Mouse (Mus musculus): ENCODE measurements around the gene Alg9. TPM values are rescaled to one million over a fixed set of nuclear protein-coding genes. Genes with fewer than 3 reads are reported as not detected.

The Alg9 gene
- polyA plus RNA-seq, 1 experiment: 23.2 TPM

- DNase-seq: no peak
- H3K27me3 ChIP-seq (ENCODE audit: control insufficient read depth, insufficient read depth, low read length): peaks cover 6% of the 10 kb centered on the region; the same call in 1 of the 2 replicates
- no peak overlapping the region for H3K27ac ChIP-seq (ENCODE audit: control insufficient read depth, insufficient read depth, low read length)
- H3K36me3 ChIP-seq (ENCODE audit: control insufficient read depth, insufficient read depth, low read length): no peaks in the 10 kb centered on the region
- no peaks in the 10 kb centered on the region; the same call in 1 of the 2 replicates for H3K4me1 ChIP-seq (replicated peaks; ENCODE audit: control insufficient read depth, insufficient read depth, low read length)
- no peak for TF ChIP-seq CTCF (IDR thresholded peaks at IDR 0.05; ENCODE audit: borderline replicate concordance, control insufficient read depth, extremely low read depth, insufficient read depth, low read length, poor library complexity)
- TF ChIP-seq POLR2A (IDR thresholded peaks at IDR 0.05; ENCODE audit: control insufficient read depth, extremely low read depth, insufficient read depth, low read length, poor library complexity): no peak
- 71% methylated on average over 4 of the region's 4 CpGs for WGBS
- no peak overlapping the region for H3K4me3 ChIP-seq (ENCODE audit: control insufficient read depth, insufficient read depth, low read length)
Observed at GRCm38 (mm10) chr9:50732560-50732959, 42.3 kb upstream of the Alg9 start.

- no peak overlapping the region for H3K27ac ChIP-seq (ENCODE audit: control insufficient read depth, insufficient read depth, low read length)
- 9% methylated on average over 9 of the region's 9 CpGs for WGBS
- H3K27me3 ChIP-seq (ENCODE audit: control insufficient read depth, insufficient read depth, low read length): no peaks in the 10 kb centered on the region
- TF ChIP-seq CTCF (IDR thresholded peaks at IDR 0.05; ENCODE audit: borderline replicate concordance, control insufficient read depth, extremely low read depth, insufficient read depth, low read length, poor library complexity) (no peak), POLR2A (IDR thresholded peaks at IDR 0.05; ENCODE audit: control insufficient read depth, extremely low read depth, insufficient read depth, low read length, poor library complexity) (no peak)
- no peak for DNase-seq
- no peaks in the 10 kb centered on the region for H3K36me3 ChIP-seq (ENCODE audit: control insufficient read depth, insufficient read depth, low read length)
- no peak overlapping the region for H3K4me3 ChIP-seq (ENCODE audit: control insufficient read depth, insufficient read depth, low read length)
- peaks cover 9% of the 10 kb centered on the region for H3K4me1 ChIP-seq (replicated peaks; ENCODE audit: control insufficient read depth, insufficient read depth, low read length)
Observed at GRCm38 (mm10) chr9:50734989-50735388, 39.8 kb upstream of the Alg9 start.

- Histone ChIP-seq H3K4me1 (replicated peaks; ENCODE audit: control insufficient read depth, insufficient read depth, low read length) (peaks cover 9% of the 10 kb centered on the region), H3K4me3 (ENCODE audit: control insufficient read depth, insufficient read depth, low read length) (peak within 1 kb of the TSS; percentile 25), H3K27me3 (ENCODE audit: control insufficient read depth, insufficient read depth, low read length) (no peaks in the 10 kb centered on the region), H3K27ac (ENCODE audit: control insufficient read depth, insufficient read depth, low read length) (no peak within 1 kb of the TSS; the same call in 1 of the 2 replicates), H3K36me3 (ENCODE audit: control insufficient read depth, insufficient read depth, low read length) (no peaks in the 10 kb centered on the region)
- peak; percentile 81 for DNase-seq
- TF ChIP-seq POLR2A (IDR thresholded peaks at IDR 0.05; ENCODE audit: control insufficient read depth, extremely low read depth, insufficient read depth, low read length, poor library complexity) (no peak), CTCF (IDR thresholded peaks at IDR 0.05; ENCODE audit: borderline replicate concordance, control insufficient read depth, extremely low read depth, insufficient read depth, low read length, poor library complexity) (no peak)
- WGBS: 9% methylated on average over 36 of the region's 36 CpGs
Observed at GRCm38 (mm10) chr9:50738914-50739870, 35.6 kb upstream of the Alg9 start, which contains the start of gene Dixdc1. Gene Dixdc1 (minus strand): TSS chr9:50739517.

GRCm38 (mm10) chr9:50740867-50741784 is 33.7 kb upstream of the Alg9 start:
- WGBS: 83% methylated on average over 14 of the region's 14 CpGs
- TF ChIP-seq CTCF (IDR thresholded peaks at IDR 0.05; ENCODE audit: borderline replicate concordance, control insufficient read depth, extremely low read depth, insufficient read depth, low read length, poor library complexity) (no peak), POLR2A (IDR thresholded peaks at IDR 0.05; ENCODE audit: control insufficient read depth, extremely low read depth, insufficient read depth, low read length, poor library complexity) (no peak)
- H3K36me3 ChIP-seq (ENCODE audit: control insufficient read depth, insufficient read depth, low read length): no peaks in the 10 kb centered on the region
- H3K27me3 ChIP-seq (ENCODE audit: control insufficient read depth, insufficient read depth, low read length): no peaks in the 10 kb centered on the region
- DNase-seq: no peak
- no peak overlapping the region for H3K27ac ChIP-seq (ENCODE audit: control insufficient read depth, insufficient read depth, low read length)
- H3K4me3 ChIP-seq (ENCODE audit: control insufficient read depth, insufficient read depth, low read length): no peak overlapping the region
- H3K4me1 ChIP-seq (replicated peaks; ENCODE audit: control insufficient read depth, insufficient read depth, low read length): peaks cover 9% of the 10 kb centered on the region

- Histone ChIP-seq H3K4me1 (replicated peaks; ENCODE audit: control insufficient read depth, insufficient read depth, low read length) (peaks cover 10% of the 10 kb centered on the region), H3K36me3 (ENCODE audit: control insufficient read depth, insufficient read depth, low read length) (no peaks in the 10 kb centered on the region), H3K27me3 (ENCODE audit: control insufficient read depth, insufficient read depth, low read length) (no peaks in the 10 kb centered on the region), H3K4me3 (ENCODE audit: control insufficient read depth, insufficient read depth, low read length) (no peak overlapping the region), H3K27ac (ENCODE audit: control insufficient read depth, insufficient read depth, low read length) (no peak overlapping the region)
- TF ChIP-seq POLR2A (IDR thresholded peaks at IDR 0.05; ENCODE audit: control insufficient read depth, extremely low read depth, insufficient read depth, low read length, poor library complexity) (no peak), CTCF (IDR thresholded peaks at IDR 0.05; ENCODE audit: borderline replicate concordance, control insufficient read depth, extremely low read depth, insufficient read depth, low read length, poor library complexity) (no peak)
- no peak for DNase-seq
- 94% methylated on average over 3 of the region's 3 CpGs for whole genome bisulfite sequencing
Observed at GRCm38 (mm10) chr9:50742261-50742660, 32.6 kb upstream of the Alg9 start.

- DNase-seq: no peak
- no peaks in the 10 kb centered on the region for H3K27me3 ChIP-seq (ENCODE audit: control insufficient read depth, insufficient read depth, low read length)
- H3K36me3 ChIP-seq (ENCODE audit: control insufficient read depth, insufficient read depth, low read length): no peaks in the 10 kb centered on the region
- peaks cover 10% of the 10 kb centered on the region for H3K4me1 ChIP-seq (replicated peaks; ENCODE audit: control insufficient read depth, insufficient read depth, low read length)
- H3K4me3 ChIP-seq (ENCODE audit: control insufficient read depth, insufficient read depth, low read length): no peak overlapping the region
- 43% methylated on average over 2 of the region's 2 CpGs for WGBS
- no peak overlapping the region for H3K27ac ChIP-seq (ENCODE audit: control insufficient read depth, insufficient read depth, low read length)
- no peak for TF ChIP-seq CTCF (IDR thresholded peaks at IDR 0.05; ENCODE audit: borderline replicate concordance, control insufficient read depth, extremely low read depth, insufficient read depth, low read length, poor library complexity)
Observed at GRCm38 (mm10) chr9:50742744-50743143, 32.1 kb upstream of the Alg9 start.

Data from thymus, adult 2 months (tissue).